Mouse (Mus musculus) neural tube, embryonic 13.5 days (tissue): ENCODE data around the gene Slc12a3. TPM values are rescaled to one million over a fixed set of nuclear protein-coding genes. Genes with fewer than 3 reads are reported as not detected.

Source experiments
- ATAC-seq: fragments of 200-750 bp; cut with Nextera tagmentation; 2 replicates; pipeline ENCODE4 v1.8.0; 2017; ENCODE audit warnings: low read depth, mild to moderate bottlenecking, moderate TSS enrichment, moderate library complexity
- H3K27ac ChIP-seq: fragments of 300-500 bp; sonication (generic); replicated peaks from 2 replicates; pipeline ENCODE4 v1.5.1; 2015; ENCODE audit warnings: moderate library complexity, mild to moderate bottlenecking, inconsistent platforms
- H3K27me3 ChIP-seq: fragments of 300-500 bp; sonication (generic); 2 replicates; pipeline ENCODE4 v1.6.1; 2015; ENCODE audit warnings: mild to moderate bottlenecking, inconsistent platforms
- H3K36me3 ChIP-seq: fragments of 300-500 bp; sonication (generic); 2 replicates; pipeline ENCODE4 v1.6.1; 2015; ENCODE audit warnings: mild to moderate bottlenecking, inconsistent platforms
- H3K4me1 ChIP-seq: fragments of 300-500 bp; sonication (generic); replicated peaks from 2 replicates; pipeline ENCODE4 v1.6.1; 2015; ENCODE audit warnings: inconsistent platforms
- H3K4me2 ChIP-seq: fragments of 300-500 bp; sonication (generic); 2 replicates; pipeline ENCODE4 v1.6.1; 2015; ENCODE audit warnings: inconsistent platforms, mild to moderate bottlenecking, moderate library complexity
- H3K4me3 ChIP-seq: fragments of 300-500 bp; sonication (generic); 2 replicates; pipeline ENCODE4 v1.5.1; 2015; ENCODE audit warnings: mild to moderate bottlenecking, inconsistent platforms
- H3K9ac ChIP-seq: fragments of 300-500 bp; sonication (generic); 2 replicates; pipeline ENCODE4 v1.6.1; 2015; ENCODE audit warnings: moderate library complexity, mild to moderate bottlenecking, inconsistent platforms
- H3K9me3 ChIP-seq: fragments of 300-500 bp; sonication (generic); 2 replicates; pipeline ENCODE4 v1.6.1; 2016; ENCODE audit warnings: inconsistent platforms
- WGBS: fragments of 180-500 bp; shearing (Covaris S2); methylation state at CpG from one replicate; pipeline ENCODE4 v1.1.7; 2015; 5-methylcytosine and 5-hydroxymethylcytosine counted together
- polyA plus RNA-seq: library from polyadenylated mRNA; unstranded; fragments of >200 nt; fragmentation: Nextera tagmentation; extraction: Ambion mirVana; gene quantifications from 2 replicates; pipeline ENCODE4 v1.2.1, GENCODE M21; 2015

The Slc12a3 gene
- polyA plus RNA-seq, 1 experiment from 2014 or later: 0.06 TPM

DNA sequence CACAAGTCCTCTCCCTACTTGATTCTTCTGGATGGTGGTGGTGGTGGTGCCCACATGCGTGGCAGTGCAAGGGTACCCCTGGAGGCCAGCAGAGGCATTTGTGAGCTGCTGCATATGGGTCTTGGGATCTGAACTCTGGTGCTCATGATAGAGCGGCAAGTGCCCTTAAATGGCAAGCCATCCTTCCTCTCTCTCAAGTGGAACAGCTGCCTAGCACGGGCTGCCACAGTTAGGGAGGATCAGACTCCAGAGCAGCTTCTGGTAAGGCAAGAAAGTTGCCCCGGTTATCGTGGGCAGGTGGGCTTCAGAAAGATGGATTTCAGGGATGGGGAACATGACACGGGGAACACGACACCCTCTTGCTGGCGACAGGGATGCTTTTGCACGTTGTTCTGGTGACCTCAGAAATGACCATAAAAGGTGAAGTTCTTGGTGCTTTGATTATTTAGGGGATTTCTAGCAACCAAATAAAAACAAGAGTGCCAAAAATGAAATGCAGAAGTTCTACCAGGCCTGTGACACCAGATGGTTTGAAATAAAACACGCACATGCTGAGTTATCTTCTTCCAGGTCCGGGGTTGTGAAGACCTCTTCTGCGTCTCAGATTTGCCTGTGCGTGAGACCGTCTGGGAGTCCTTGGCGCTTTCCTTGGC, 49.9 kb downstream of the Slc12a3 start:
- WGBS: 89% methylated on average over 15 of the region's 15 CpGs
- Histone ChIP-seq H3K4me3 (no peak overlapping the region), H3K4me1 (no peaks in the 10 kb centered on the region), H3K9ac (no peak overlapping the region), H3K27me3 (no peaks in the 10 kb centered on the region), H3K27ac (no peak overlapping the region), H3K36me3 (no peaks in the 10 kb centered on the region), H3K4me2 (no peak overlapping the region), H3K9me3 (no peaks in the 10 kb centered on the region)
- no peak for ATAC-seq

DNA sequence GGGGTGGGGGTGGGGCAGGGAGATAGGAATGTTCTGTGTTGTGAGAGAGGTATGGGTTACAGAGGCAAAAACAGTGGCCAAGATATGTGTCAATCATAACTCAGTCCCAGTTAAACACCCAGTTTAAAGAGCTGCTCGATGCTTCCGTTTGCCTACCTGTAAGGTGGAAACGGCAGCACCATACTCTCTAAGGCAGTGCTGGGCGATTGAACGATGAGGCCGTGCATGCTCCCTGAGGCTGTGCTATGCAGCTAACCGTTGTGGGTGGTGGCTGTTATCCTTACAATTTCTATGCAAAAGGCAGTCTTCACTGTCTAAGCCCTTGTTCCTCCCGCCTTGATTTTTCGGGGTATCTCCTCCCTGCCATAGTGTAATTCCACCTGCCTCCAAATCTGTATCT, 50.7 kb downstream of the Slc12a3 start:
- H3K4me1 ChIP-seq: no peaks in the 10 kb centered on the region
- H3K27ac ChIP-seq: no peak overlapping the region
- no peaks in the 10 kb centered on the region for H3K27me3 ChIP-seq
- no peaks in the 10 kb centered on the region for H3K9me3 ChIP-seq
- WGBS: 87% methylated on average over 9 of the region's 9 CpGs
- H3K4me3 ChIP-seq: no peak overlapping the region
- H3K4me2 ChIP-seq: no peak overlapping the region
- H3K9ac ChIP-seq: no peak overlapping the region
- no peak for ATAC-seq
- no peaks in the 10 kb centered on the region for H3K36me3 ChIP-seq

DNA sequence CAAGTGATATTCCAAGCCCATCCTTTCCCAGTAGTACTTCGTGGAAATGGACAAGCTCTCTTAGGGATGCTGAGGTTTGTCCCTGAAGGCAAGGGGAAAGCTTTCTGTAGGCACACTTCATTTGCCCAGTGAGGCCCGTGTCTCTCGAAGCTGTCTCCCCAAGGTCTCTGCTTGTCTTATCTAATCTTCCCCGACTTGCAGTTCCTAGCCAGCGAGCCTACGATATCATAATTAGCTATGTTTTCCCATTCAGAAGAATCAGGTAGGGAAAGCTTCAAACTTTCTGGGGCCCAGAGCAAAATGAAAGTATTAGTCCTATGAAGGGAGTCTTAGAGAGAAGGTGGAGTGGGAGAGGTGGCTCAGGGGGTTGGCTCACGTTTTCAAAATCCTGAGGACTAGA, 55.2 kb downstream of the Slc12a3 start:
- H3K9me3 ChIP-seq: no peaks in the 10 kb centered on the region
- peaks cover under 1% of the 10 kb centered on the region; the same call in 1 of the 2 replicates for H3K36me3 ChIP-seq
- H3K27me3 ChIP-seq: no peaks in the 10 kb centered on the region
- H3K9ac ChIP-seq: no peak overlapping the region
- no peak overlapping the region for H3K27ac ChIP-seq
- H3K4me1 ChIP-seq: peaks cover 24% of the 10 kb centered on the region
- 88% methylated on average over 7 of the region's 7 CpGs for WGBS
- H3K4me2 ChIP-seq: no peak overlapping the region
- no peak for ATAC-seq
- no peak overlapping the region for H3K4me3 ChIP-seq

DNA sequence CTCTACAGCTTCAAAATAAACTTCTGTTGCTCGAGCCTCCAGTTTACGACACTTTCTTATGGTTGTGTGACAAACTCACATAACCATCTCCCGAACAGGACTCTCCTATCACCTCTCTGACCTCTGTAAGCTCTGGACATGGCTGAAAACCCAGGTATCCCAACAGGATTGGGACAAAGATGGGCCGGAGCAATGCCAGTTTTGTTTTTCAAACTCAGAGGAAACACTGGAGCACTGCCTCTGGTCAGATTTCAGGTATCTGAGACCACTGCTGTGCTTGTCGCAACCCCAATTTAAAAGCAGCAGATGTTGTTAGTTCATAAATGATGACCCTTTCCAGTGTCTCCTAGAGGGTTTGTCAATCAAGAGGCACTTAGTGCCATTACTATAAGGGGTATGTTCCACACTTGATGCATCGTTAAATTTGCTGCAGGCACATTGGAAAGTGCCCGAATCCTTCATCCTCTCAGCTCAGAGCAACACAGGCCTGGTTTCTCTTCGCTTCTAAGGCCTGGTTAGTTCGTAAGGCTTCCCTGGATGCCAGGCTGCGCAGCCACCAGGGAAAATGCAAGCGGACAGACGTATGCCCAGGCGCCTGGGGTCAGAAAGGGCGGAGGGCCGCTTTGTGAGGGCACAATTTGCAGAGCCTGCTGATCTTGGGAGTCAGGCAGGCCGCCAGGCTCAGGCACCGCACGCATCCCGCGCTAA, 56.7 kb downstream of the Slc12a3 start:
- no peaks in the 10 kb centered on the region for H3K9me3 ChIP-seq
- peak overlapping the region; percentile 95 for H3K27ac ChIP-seq
- no peaks in the 10 kb centered on the region for H3K27me3 ChIP-seq
- peak overlapping the region; percentile 90 for H3K9ac ChIP-seq
- peak; percentile 32 for ATAC-seq
- peaks cover 14% of the 10 kb centered on the region for H3K36me3 ChIP-seq
- peak overlapping the region; percentile 92 for H3K4me2 ChIP-seq
- H3K4me1 ChIP-seq: peaks cover 24% of the 10 kb centered on the region
- H3K4me3 ChIP-seq: peak overlapping the region; percentile 75
- 24% methylated on average over 20 of the region's 20 CpGs for WGBS

DNA sequence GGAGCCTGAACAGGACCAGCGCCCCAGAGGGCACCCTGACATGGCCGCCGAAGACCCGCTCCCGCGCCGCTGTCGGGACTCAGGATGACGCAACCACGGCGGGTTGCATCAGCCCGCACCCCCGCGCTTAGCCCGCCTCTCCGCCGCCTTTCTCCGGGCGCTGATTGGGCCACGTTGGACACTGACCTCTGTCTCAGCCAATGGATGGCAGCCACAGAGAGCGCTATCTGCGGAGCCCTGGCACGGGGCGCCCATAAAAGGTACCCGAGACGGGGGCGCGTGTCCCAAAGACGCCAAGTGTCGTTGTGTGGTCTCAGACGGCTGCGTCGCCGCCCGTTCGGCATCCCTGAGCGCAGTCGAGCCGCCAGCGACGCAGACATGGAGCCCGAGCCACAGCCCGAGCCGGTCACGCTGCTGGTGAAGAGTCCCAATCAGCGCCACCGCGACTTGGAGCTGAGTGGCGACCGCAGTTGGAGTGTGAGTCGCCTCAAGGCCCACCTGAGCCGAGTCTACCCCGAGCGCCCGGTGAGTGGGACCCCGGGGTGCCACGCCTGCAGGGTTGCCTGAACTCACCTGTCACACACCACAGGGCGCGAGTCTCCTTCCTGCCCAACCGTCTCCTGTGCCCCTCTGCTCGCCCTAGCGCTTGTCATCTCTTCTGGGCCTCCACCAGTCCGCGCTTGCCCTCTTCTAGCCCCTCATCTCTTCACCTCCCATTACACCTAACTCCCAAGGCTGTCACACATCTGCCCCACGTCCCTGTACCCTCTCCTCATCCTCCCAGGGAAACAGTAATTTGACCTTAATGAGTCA, 57.4 kb downstream of the Slc12a3 start, which contains the start of gene Herpud1:
Gene Herpud1, plus strand, starts transcription at position 225 of the 813 bp plus-strand sequence.
- WGBS: under 1% methylated on average over 65 of the region's 65 CpGs

DNA sequence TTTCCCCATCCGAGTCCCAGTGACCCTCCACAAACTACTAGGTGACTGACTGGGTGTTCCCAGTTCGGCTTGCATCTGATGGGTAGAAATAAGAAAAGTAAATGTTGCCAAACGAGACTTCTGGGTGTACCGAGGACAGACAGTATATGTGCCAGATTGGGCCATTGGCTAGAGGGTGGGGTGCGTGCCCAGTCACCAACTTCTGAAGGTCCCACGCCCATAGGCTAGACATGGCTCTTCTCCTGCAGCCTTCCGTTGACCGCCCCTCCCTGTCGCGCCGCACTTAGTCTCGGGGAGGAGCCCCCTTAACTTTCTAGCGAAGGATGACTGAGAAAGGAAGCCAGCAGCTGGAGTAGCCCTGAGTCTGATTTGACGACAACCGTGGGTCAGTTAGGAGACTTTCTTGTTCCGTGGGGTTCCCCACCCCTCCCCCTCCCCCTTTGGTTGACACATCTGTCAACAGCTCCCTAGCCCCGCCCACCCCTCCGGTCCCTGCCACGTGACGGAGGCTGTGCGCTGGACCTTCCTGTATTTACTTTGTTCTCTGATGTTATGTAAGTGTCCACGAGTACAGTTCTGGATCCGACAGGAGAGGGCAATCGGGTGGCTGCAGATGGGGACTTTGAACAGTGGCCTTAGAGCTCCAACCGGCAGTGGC, 58.2 kb downstream of the Slc12a3 start:
- Histone ChIP-seq H3K27ac (peak overlapping the region; percentile 95), H3K9me3 (no peaks in the 10 kb centered on the region), H3K4me2 (peak overlapping the region; percentile 92), H3K4me3 (peak overlapping the region; percentile 75), H3K4me1 (peaks cover 24% of the 10 kb centered on the region), H3K27me3 (no peaks in the 10 kb centered on the region), H3K9ac (peak overlapping the region; percentile 90), H3K36me3 (peaks cover 29% of the 10 kb centered on the region)
- 0% methylated on average over 25 of the region's 25 CpGs for WGBS
- ATAC-seq: peak; percentile 28; the same call in 1 of the 2 replicates

More for the DNA sequence above, 57.4 kb downstream of the Slc12a3 start, which contains the start of gene Herpud1:
- peaks cover 24% of the 10 kb centered on the region for H3K4me1 ChIP-seq
- H3K9me3 ChIP-seq: no peaks in the 10 kb centered on the region
- peak within 1 kb of the TSS; percentile 90 for H3K9ac ChIP-seq
- peaks cover 22% of the 10 kb centered on the region for H3K36me3 ChIP-seq
- H3K4me2 ChIP-seq: peak within 1 kb of the TSS; percentile 92
- peak; percentile 99 for ATAC-seq
- H3K4me3 ChIP-seq: peak within 1 kb of the TSS; percentile 75
- no peaks in the 10 kb centered on the region for H3K27me3 ChIP-seq
- H3K27ac ChIP-seq: peak within 1 kb of the TSS; percentile 95

DNA sequence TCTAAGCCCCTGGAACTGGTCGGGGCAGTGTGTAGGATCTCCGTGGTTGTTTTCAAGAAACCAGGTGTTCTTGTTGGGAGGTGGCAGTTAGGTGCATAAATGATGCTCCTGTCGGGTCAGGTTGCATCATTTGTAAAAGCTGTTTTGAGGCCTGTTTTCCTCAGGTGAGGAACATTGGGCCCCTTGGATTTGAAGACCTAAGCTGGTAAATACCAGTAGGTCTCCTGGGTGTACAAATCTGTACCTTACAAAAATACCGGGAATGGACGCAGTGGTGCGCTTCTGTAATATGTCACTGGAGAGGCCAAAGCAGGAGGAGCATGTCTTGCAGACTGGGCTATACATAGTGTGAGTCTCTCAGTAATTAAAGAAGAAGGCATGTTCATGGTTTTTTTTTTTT, 58.8 kb downstream of the Slc12a3 start:
- H3K4me3 ChIP-seq: peak overlapping the region; percentile 75
- H3K9me3 ChIP-seq: no peaks in the 10 kb centered on the region
- H3K27me3 ChIP-seq: no peaks in the 10 kb centered on the region
- peaks cover 24% of the 10 kb centered on the region for H3K4me1 ChIP-seq
- H3K9ac ChIP-seq: peak overlapping the region; percentile 90
- H3K4me2 ChIP-seq: peak overlapping the region; percentile 92
- no peak overlapping the region for H3K27ac ChIP-seq
- H3K36me3 ChIP-seq: peaks cover 36% of the 10 kb centered on the region
- 41% methylated on average over 6 of the region's 6 CpGs for WGBS
- no peak for ATAC-seq

DNA sequence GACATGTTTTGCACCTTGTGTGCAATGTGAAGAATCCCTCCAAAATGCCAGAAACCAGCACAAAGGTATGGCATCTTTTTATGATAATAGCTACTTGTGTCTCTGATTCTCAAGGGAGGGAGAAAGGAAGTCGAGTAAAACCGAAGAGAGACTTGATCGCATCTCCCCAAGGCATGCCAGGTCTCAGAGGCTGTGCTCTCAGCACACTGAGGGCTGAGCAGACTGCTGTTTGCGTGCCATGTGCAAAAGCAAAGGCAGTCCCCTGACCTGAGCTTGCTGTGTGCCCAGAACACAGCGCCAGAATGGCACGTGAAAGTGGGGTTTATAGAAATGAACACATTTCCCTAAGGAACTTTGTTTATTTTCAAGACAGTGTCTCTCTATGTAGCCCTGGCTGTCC, 60.5 kb downstream of the Slc12a3 start:
- H3K9ac ChIP-seq: no peak overlapping the region
- no peak for ATAC-seq
- H3K4me2 ChIP-seq: no peak overlapping the region
- H3K36me3 ChIP-seq: peaks cover 52% of the 10 kb centered on the region
- no peak overlapping the region for H3K27ac ChIP-seq
- H3K9me3 ChIP-seq: no peaks in the 10 kb centered on the region
- H3K4me1 ChIP-seq: peaks cover 24% of the 10 kb centered on the region
- no peak overlapping the region for H3K4me3 ChIP-seq
- WGBS: 85% methylated on average over 6 of the region's 6 CpGs
- no peaks in the 10 kb centered on the region for H3K27me3 ChIP-seq

DNA sequence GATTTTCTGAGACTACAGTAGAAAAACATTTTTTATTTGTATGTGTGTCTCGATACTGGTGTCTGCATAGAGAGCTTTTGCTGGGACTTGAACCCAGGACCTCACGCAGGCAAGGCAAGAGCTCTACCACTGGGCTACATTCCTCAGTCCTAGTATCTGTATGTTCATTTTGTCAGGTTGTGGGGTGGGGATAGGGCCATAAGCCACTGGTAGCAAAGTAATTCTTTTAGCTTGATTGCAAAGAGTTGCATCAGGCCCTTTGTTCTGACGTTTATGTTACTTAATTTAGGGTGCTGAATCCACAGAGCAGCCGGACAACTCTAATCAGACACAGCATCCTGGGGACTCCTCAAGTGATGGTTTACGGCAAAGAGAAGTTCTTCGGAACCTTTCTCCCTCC, 61.4 kb downstream of the Slc12a3 start:
- Histone ChIP-seq H3K27ac (no peak overlapping the region), H3K27me3 (no peaks in the 10 kb centered on the region), H3K4me1 (peaks cover 22% of the 10 kb centered on the region), H3K4me2 (no peak overlapping the region), H3K4me3 (no peak overlapping the region), H3K36me3 (peaks cover 61% of the 10 kb centered on the region), H3K9ac (no peak overlapping the region), H3K9me3 (no peaks in the 10 kb centered on the region)
- WGBS: 93% methylated on average over 6 of the region's 6 CpGs
- no peak for ATAC-seq

DNA sequence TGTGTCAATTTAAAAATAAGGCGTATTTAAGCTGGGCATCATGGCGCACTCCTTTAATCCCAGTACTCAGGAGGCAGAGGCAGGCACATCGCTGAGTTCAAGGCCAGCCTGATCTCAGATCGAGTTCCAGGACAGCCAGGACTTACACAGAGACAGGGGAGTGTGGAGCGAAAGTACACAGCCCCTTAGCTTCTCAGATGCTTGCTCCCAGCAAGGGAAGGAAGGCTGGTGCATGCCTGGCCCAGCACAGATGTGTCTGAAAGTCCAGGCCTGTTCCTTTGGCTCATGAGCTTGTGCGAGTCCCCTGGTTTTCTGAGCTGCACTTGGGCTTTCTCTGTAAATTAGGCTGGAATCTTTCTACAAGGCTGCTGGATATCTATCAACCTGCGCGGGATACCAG, 61.9 kb downstream of the Slc12a3 start:
- Histone ChIP-seq H3K4me1 (peaks cover 17% of the 10 kb centered on the region), H3K36me3 (peaks cover 65% of the 10 kb centered on the region), H3K9ac (no peak overlapping the region), H3K4me2 (no peak overlapping the region), H3K4me3 (no peak overlapping the region), H3K27me3 (no peaks in the 10 kb centered on the region), H3K27ac (no peak overlapping the region), H3K9me3 (no peaks in the 10 kb centered on the region)
- WGBS: 96% methylated on average over 8 of the region's 8 CpGs
- no peak for ATAC-seq

DNA sequence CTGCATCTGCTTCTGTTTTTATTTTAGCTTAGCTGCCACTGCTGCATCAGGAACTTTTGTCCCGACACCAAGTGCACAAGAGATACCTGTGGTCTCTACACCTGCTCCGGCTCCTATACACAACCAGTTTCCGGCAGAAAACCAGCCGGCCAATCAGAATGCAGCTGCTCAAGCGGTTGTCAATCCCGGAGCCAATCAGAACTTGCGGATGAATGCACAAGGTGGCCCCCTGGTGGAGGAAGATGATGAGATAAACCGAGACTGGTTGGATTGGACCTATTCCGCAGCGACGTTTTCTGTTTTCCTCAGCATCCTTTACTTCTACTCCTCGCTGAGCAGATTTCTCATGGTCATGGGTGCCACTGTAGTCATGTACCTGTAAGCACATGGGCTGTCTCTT, 63.1 kb downstream of the Slc12a3 start:
- 86% methylated on average over 12 of the region's 12 CpGs for WGBS
- Histone ChIP-seq H3K9ac (no peak overlapping the region), H3K9me3 (no peaks in the 10 kb centered on the region), H3K4me1 (peaks cover 17% of the 10 kb centered on the region), H3K27ac (no peak overlapping the region), H3K4me3 (no peak overlapping the region), H3K4me2 (no peak overlapping the region), H3K36me3 (peaks cover 76% of the 10 kb centered on the region), H3K27me3 (no peaks in the 10 kb centered on the region)
- ATAC-seq: no peak
